Mouse (Mus musculus): Measurements from ENCODE around the gene Kif1bp.

DNA sequence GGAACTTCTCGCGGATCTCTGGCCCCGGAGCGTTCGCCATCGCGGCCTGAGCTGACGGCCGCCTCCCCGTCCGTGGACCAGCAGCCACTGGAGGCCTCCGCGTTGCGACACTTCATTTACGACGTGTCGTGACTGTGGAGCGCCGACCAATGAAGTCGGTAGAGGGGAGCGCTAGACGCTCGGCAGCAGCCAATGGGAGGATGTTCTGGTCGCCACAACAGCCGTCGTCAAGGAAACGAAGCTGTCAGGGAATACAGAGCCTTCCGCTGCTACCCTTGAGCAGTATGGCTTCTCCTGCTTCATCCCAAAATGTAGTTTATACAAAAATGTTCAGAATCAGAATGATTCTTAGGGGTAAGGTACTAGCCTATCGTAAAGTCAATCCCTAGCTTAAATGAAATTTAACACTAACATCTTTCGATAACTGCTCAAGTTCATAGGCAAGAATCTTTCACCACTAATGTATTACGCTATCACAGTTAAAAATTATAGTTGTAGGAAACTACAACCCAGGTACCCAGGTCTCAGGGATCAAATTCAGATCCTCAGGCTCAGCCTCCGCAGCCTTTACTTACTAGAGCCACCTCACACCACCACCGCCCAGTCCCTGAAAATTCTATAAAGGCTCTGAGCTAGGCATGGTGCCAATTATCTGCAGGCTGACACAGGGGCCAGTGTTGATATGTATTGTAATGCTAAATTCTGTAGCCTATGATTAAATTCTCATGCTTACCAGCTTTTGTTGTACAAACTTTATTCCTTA lies at the start of gene Kif1bp:
- peak; percentile 88 for TF ChIP-seq POLR2A (IDR thresholded peaks at IDR 0.05; ENCODE audit: borderline replicate concordance, control insufficient read depth, low read depth, low read length)
- TF ChIP-seq CTCF (IDR thresholded peaks at IDR 0.05; ENCODE audit: control insufficient read depth, insufficient read depth, low read length) = no peak
